Mouse (Mus musculus) intestine, embryonic 15.5 days (tissue): ENCODE measurements around the gene Slc30a3. TPM values are rescaled to one million over a fixed set of nuclear protein-coding genes. Genes with fewer than 3 reads are reported as not detected.
A peak's percentile ranks its signal among the peaks of the same experiment; 100 is the strongest.
"Not testable (repeated sequence)": the region's sequence is repeated elsewhere in the genome, so short reads cannot be mapped to it uniquely, and the experiment has no call there.

Experiments used
- ATAC-seq: fragments of 200-750 bp; cut with Nextera tagmentation; 2 replicates; pipeline ENCODE4 v1.8.0; 2017; ENCODE audit warnings: moderate TSS enrichment, moderate library complexity
- H3K27ac ChIP-seq: fragments of 300-500 bp; sonication (generic); 2 replicates; pipeline ENCODE4 v1.5.1; 2015; ENCODE audit warnings: mild to moderate bottlenecking, inconsistent platforms
- H3K27me3 ChIP-seq: fragments of 300-500 bp; sonication (generic); replicated peaks from 2 replicates; pipeline ENCODE4 v1.6.1; 2015; ENCODE audit warnings: inconsistent platforms
- H3K36me3 ChIP-seq: fragments of 300-500 bp; sonication (generic); 2 replicates; pipeline ENCODE4 v1.6.1; 2015; ENCODE audit warnings: inconsistent platforms
- H3K4me1 ChIP-seq: fragments of 300-500 bp; sonication (generic); replicated peaks from 2 replicates; pipeline ENCODE4 v1.6.1; 2015; ENCODE audit warnings: inconsistent platforms
- H3K4me2 ChIP-seq: fragments of 300-500 bp; sonication (generic); replicated peaks from 2 replicates; pipeline ENCODE4 v1.6.1; 2015; ENCODE audit warnings: mild to moderate bottlenecking, inconsistent platforms
- H3K4me3 ChIP-seq: fragments of 300-500 bp; sonication (generic); replicated peaks from 2 replicates; pipeline ENCODE4 v1.5.1; 2015; ENCODE audit warnings: inconsistent platforms
- H3K9ac ChIP-seq: fragments of 300-500 bp; sonication (generic); 2 replicates; pipeline ENCODE4 v1.6.1; 2015; ENCODE audit warnings: inconsistent platforms
- H3K9me3 ChIP-seq: fragments of 300-500 bp; sonication (generic); 2 replicates; pipeline ENCODE4 v1.6.1; 2016; ENCODE audit warnings: inconsistent platforms
- WGBS: fragments of 180-500 bp; shearing (Covaris S2); methylation state at CpG from one replicate; pipeline ENCODE4 v1.1.7; 2015; 5-methylcytosine and 5-hydroxymethylcytosine counted together
- polyA plus RNA-seq: library from polyadenylated mRNA; unstranded; fragments of >200 nt; fragmentation: Nextera tagmentation; extraction: Ambion mirVana; gene quantifications from 2 replicates; pipeline ENCODE4 v1.2.1, GENCODE M21; 2015

The Slc30a3 gene
- polyA plus RNA-seq, 1 experiment from 2014 or later = 0.26 TPM

GRCm38 (mm10) chr5:31069810-31070209, 38.2 kb downstream of the Slc30a3 start:
- H3K4me1 ChIP-seq = no peaks in the 10 kb centered on the region
- WGBS = 99% methylated on average over 3 of the region's 3 CpGs

GRCm38 (mm10) chr5:31055216-31056140, 52.6 kb downstream of the Slc30a3 start:
- H3K36me3 ChIP-seq = peaks cover 22% of the 10 kb centered on the region
- peak overlapping the region; percentile 69 for H3K4me3 ChIP-seq
- peak overlapping the region; percentile 70 for H3K27ac ChIP-seq
- peak overlapping the region; percentile 77 for H3K9ac ChIP-seq
- peaks cover 7% of the 10 kb centered on the region for H3K4me1 ChIP-seq
- 18% methylated on average over 19 of the region's 19 CpGs for WGBS
- H3K27me3 ChIP-seq = no peaks in the 10 kb centered on the region
- peak; percentile 54 for ATAC-seq
- peak overlapping the region; percentile 94 for H3K4me2 ChIP-seq
- H3K9me3 ChIP-seq = no peaks in the 10 kb centered on the region

More at GRCm38 (mm10) chr5:31069810-31070209, 38.2 kb downstream of the Slc30a3 start:
- no peak overlapping the region for H3K9ac ChIP-seq
- no peaks in the 10 kb centered on the region for H3K9me3 ChIP-seq
- H3K4me3 ChIP-seq = no peak overlapping the region
- H3K27me3 ChIP-seq = no peaks in the 10 kb centered on the region
- H3K27ac ChIP-seq = no peak overlapping the region
- H3K36me3 ChIP-seq = peaks cover 65% of the 10 kb centered on the region
- no peak overlapping the region for H3K4me2 ChIP-seq
- no peak for ATAC-seq

GRCm38 (mm10) chr5:31054261-31055215, 53.5 kb downstream of the Slc30a3 start, which contains the start of gene Cad:
TSS of gene Cad (plus strand) at chr5:31054780.
- no peaks in the 10 kb centered on the region for H3K9me3 ChIP-seq
- H3K27ac ChIP-seq = peak within 1 kb of the TSS; percentile 70
- H3K4me1 ChIP-seq = peaks cover 7% of the 10 kb centered on the region
- under 1% methylated on average over 64 of the region's 64 CpGs for WGBS
- peak within 1 kb of the TSS; percentile 69 for H3K4me3 ChIP-seq
- H3K36me3 ChIP-seq = peaks cover 12% of the 10 kb centered on the region
- H3K27me3 ChIP-seq = no peaks in the 10 kb centered on the region
- H3K4me2 ChIP-seq = peak within 1 kb of the TSS; percentile 94
- H3K9ac ChIP-seq = peak within 1 kb of the TSS; percentile 77
- ATAC-seq = peak; percentile 99

GRCm38 (mm10) chr5:31053728-31054127, 54.3 kb downstream of the Slc30a3 start:
- Histone ChIP-seq H3K27ac (peak overlapping the region; percentile 58), H3K4me2 (peak overlapping the region; percentile 94), H3K9ac (peak overlapping the region; percentile 77), H3K4me3 (peak overlapping the region; percentile 69)
- H3K4me1 ChIP-seq, H3K9me3 ChIP-seq, ATAC-seq, H3K27me3 ChIP-seq, H3K36me3 ChIP-seq: not testable (repeated sequence)
- 43% methylated on average over 4 of the region's 4 CpGs for WGBS

- no peak overlapping the region for H3K27ac ChIP-seq
- H3K36me3 ChIP-seq = 0 out of 2 replicates have a peak, but pooled peaks cover 5% of the 10 kb centered on the region
- no peak overlapping the region for H3K4me2 ChIP-seq
- no peak for ATAC-seq
- no peak overlapping the region for H3K4me3 ChIP-seq
- H3K4me1 ChIP-seq = peaks cover 3% of the 10 kb centered on the region
- H3K9me3 ChIP-seq = no peaks in the 10 kb centered on the region
- no peaks in the 10 kb centered on the region for H3K27me3 ChIP-seq
- no peak overlapping the region for H3K9ac ChIP-seq
These were observed 57.6 kb downstream of the Slc30a3 start for GRCm38 (mm10) chr5:31050427-31050826.

GRCm38 (mm10) chr5:31048763-31049641, 59.0 kb downstream of the Slc30a3 start, which contains the start of gene Slc5a6:
TSS of gene Slc5a6 (minus strand) at chr5:31048924.
- peak within 1 kb of the TSS; percentile 98 for H3K27ac ChIP-seq
- no peaks in the 10 kb centered on the region for H3K9me3 ChIP-seq

GRCm38 (mm10) chr5:31047848-31048762, 59.9 kb downstream of the Slc30a3 start, which contains the start of gene Atraid:
TSS of gene Atraid (plus strand) at chr5:31048312.
- peak within 1 kb of the TSS; percentile 89 for H3K9ac ChIP-seq
- H3K9me3 ChIP-seq = no peaks in the 10 kb centered on the region
- WGBS = under 1% methylated on average over 73 of the region's 73 CpGs
- peak within 1 kb of the TSS; percentile 83 for H3K4me2 ChIP-seq
- H3K27me3 ChIP-seq = no peaks in the 10 kb centered on the region
- peak within 1 kb of the TSS; percentile 98 for H3K27ac ChIP-seq
- H3K4me3 ChIP-seq = peak within 1 kb of the TSS; percentile 75
- no peaks in the 10 kb centered on the region for H3K4me1 ChIP-seq
- ATAC-seq = peak; percentile 99
- peaks cover 5% of the 10 kb centered on the region; the same call in 1 of the 2 replicates for H3K36me3 ChIP-seq

More at GRCm38 (mm10) chr5:31048763-31049641, 59.0 kb downstream of the Slc30a3 start, which contains the start of gene Slc5a6:
- Histone ChIP-seq H3K36me3 (0 out of 2 replicates have a peak, but pooled peaks cover 5% of the 10 kb centered on the region), H3K4me1 (no peaks in the 10 kb centered on the region; the same call in 1 of the 2 replicates), H3K4me2 (peak within 1 kb of the TSS; percentile 83), H3K4me3 (peak within 1 kb of the TSS; percentile 75), H3K9ac (peak within 1 kb of the TSS; percentile 89), H3K27me3 (no peaks in the 10 kb centered on the region)
- ATAC-seq = peak; percentile 50
- under 1% methylated on average over 23 of the region's 23 CpGs for WGBS

- H3K27me3 ChIP-seq = no peaks in the 10 kb centered on the region
- H3K27ac ChIP-seq = no peak overlapping the region
- peak overlapping the region; percentile 89; the same call in 1 of the 2 replicates for H3K9ac ChIP-seq
- H3K36me3 ChIP-seq = peaks cover 6% of the 10 kb centered on the region; the same call in 1 of the 2 replicates
- H3K9me3 ChIP-seq = no peaks in the 10 kb centered on the region
- ATAC-seq = no peak
- H3K4me1 ChIP-seq = no peaks in the 10 kb centered on the region
- H3K4me3 ChIP-seq = peak overlapping the region; percentile 75
- H3K4me2 ChIP-seq = peak overlapping the region; percentile 83
- WGBS = 79% methylated on average over 5 of the region's 5 CpGs
These were observed 61.0 kb downstream of the Slc30a3 start for GRCm38 (mm10) chr5:31047074-31047473.

GRCm38 (mm10) chr5:31046416-31046815, 61.6 kb downstream of the Slc30a3 start:
- 87% methylated on average over 6 of the region's 6 CpGs for WGBS
- H3K27me3 ChIP-seq = no peaks in the 10 kb centered on the region
- no peak overlapping the region for H3K27ac ChIP-seq
- H3K9ac ChIP-seq = no peak overlapping the region
- H3K4me2 ChIP-seq = no peak overlapping the region
- no peak for ATAC-seq
- H3K36me3 ChIP-seq = peaks cover 4% of the 10 kb centered on the region
- H3K4me3 ChIP-seq = no peak overlapping the region
- H3K4me1 ChIP-seq = no peaks in the 10 kb centered on the region
- H3K9me3 ChIP-seq = no peaks in the 10 kb centered on the region

GRCm38 (mm10) chr5:31038171-31038845, 69.7 kb downstream of the Slc30a3 start:
- Histone ChIP-seq H3K27ac (no peak overlapping the region), H3K27me3 (no peaks in the 10 kb centered on the region), H3K9ac (no peak overlapping the region), H3K4me3 (no peak overlapping the region), H3K9me3 (no peaks in the 10 kb centered on the region), H3K4me2 (no peak overlapping the region), H3K36me3 (peaks cover 3% of the 10 kb centered on the region), H3K4me1 (no peaks in the 10 kb centered on the region)
- 79% methylated on average over 7 of the region's 7 CpGs for WGBS
- no peak for ATAC-seq
